Mouse (Mus musculus): ENCODE data around the gene Gm26602. TPM values are rescaled to one million over a fixed set of nuclear protein-coding genes. Genes with fewer than 3 reads are reported as not detected.

Gene Gm26602
- polyA plus RNA-seq (2016; fragmentation: Nextera tagmentation; extraction: Ambion mirVana), result not detected in 2 replicates

GRCm38 (mm10) chr10:79910556-79910955 lies at the start of gene Gm26602:
TSS of gene Gm26602 (plus strand) at chr10:79910856.
- no peaks in the 10 kb centered on the region for H3K27me3 ChIP-seq (ENCODE audit: low read depth, poor library complexity, severe bottlenecking)
- no peaks in the 10 kb centered on the region for H3K9me3 ChIP-seq (replicated peaks)
- peaks cover 57% of the 10 kb centered on the region for H3K36me3 ChIP-seq
- peaks cover 40% of the 10 kb centered on the region for H3K4me1 ChIP-seq
- no peak for DNase-seq (ENCODE audit: low spot score)
- H3K4me3 ChIP-seq, result no peak within 1 kb of the TSS
- 92% methylated on average over 4 of the region's 4 CpGs for WGBS
- no peak within 1 kb of the TSS for H3K27ac ChIP-seq

- no peak overlapping the region for H3K27ac ChIP-seq
- DNase-seq (ENCODE audit: low spot score), result no peak
Measured at GRCm38 (mm10) chr10:79861230-79862048, 49.2 kb upstream of the Gm26602 start.

GRCm38 (mm10) chr10:79862049-79862788 lies 48.4 kb upstream of the Gm26602 start:
- no peak overlapping the region for H3K4me3 ChIP-seq
- WGBS, result 92% methylated on average over 23 of the region's 23 CpGs
- H3K36me3 ChIP-seq, result peaks cover 100% of the 10 kb centered on the region
- H3K27ac ChIP-seq, result no peak overlapping the region
- peaks cover 42% of the 10 kb centered on the region for H3K4me1 ChIP-seq
- no peaks in the 10 kb centered on the region for H3K27me3 ChIP-seq (ENCODE audit: low read depth, poor library complexity, severe bottlenecking)
- DNase-seq (ENCODE audit: low spot score), result no peak
- H3K9me3 ChIP-seq (replicated peaks), result no peaks in the 10 kb centered on the region

More at GRCm38 (mm10) chr10:79861230-79862048, 49.2 kb upstream of the Gm26602 start:
- Histone ChIP-seq H3K4me1 (peaks cover 42% of the 10 kb centered on the region), H3K36me3 (peaks cover 100% of the 10 kb centered on the region), H3K27me3 (ENCODE audit: low read depth, poor library complexity, severe bottlenecking) (no peaks in the 10 kb centered on the region), H3K9me3 (replicated peaks) (no peaks in the 10 kb centered on the region), H3K4me3 (no peak overlapping the region)
- 86% methylated on average over 25 of the region's 25 CpGs for WGBS

GRCm38 (mm10) chr10:79862925-79863324 lies 47.7 kb upstream of the Gm26602 start:
- Histone ChIP-seq H3K9me3 (replicated peaks) (no peaks in the 10 kb centered on the region), H3K36me3 (peaks cover 98% of the 10 kb centered on the region), H3K4me1 (peaks cover 38% of the 10 kb centered on the region), H3K27me3 (ENCODE audit: low read depth, poor library complexity, severe bottlenecking) (no peaks in the 10 kb centered on the region), H3K27ac (no peak overlapping the region), H3K4me3 (no peak overlapping the region)
- WGBS, result 82% methylated on average over 10 of the region's 10 CpGs
- DNase-seq (ENCODE audit: low spot score), result no peak

GRCm38 (mm10) chr10:79864351-79865188 lies 46.1 kb upstream of the Gm26602 start:
- Histone ChIP-seq H3K4me3 (0 out of 2 replicates have a peak overlapping the region, but pooled peaks have one; percentile 9), H3K27ac (no peak overlapping the region)
- peak; percentile 53 for DNase-seq (ENCODE audit: low spot score)

GRCm38 (mm10) chr10:79865189-79865601 lies 45.5 kb upstream of the Gm26602 start:
- Histone ChIP-seq H3K27me3 (ENCODE audit: low read depth, poor library complexity, severe bottlenecking) (no peaks in the 10 kb centered on the region), H3K4me1 (peaks cover 26% of the 10 kb centered on the region), H3K9me3 (replicated peaks) (no peaks in the 10 kb centered on the region), H3K36me3 (peaks cover 96% of the 10 kb centered on the region), H3K4me3 (peak overlapping the region; percentile 9; the same call in 1 of the 2 replicates), H3K27ac (no peak overlapping the region)
- DNase-seq (ENCODE audit: low spot score), result peak; percentile 48
- WGBS, result 74% methylated on average over 12 of the region's 12 CpGs

More at GRCm38 (mm10) chr10:79864351-79865188, 46.1 kb upstream of the Gm26602 start:
- H3K36me3 ChIP-seq, result peaks cover 96% of the 10 kb centered on the region
- WGBS, result 46% methylated on average over 10 of the region's 10 CpGs
- no peaks in the 10 kb centered on the region for H3K9me3 ChIP-seq (replicated peaks)
- no peaks in the 10 kb centered on the region for H3K27me3 ChIP-seq (ENCODE audit: low read depth, poor library complexity, severe bottlenecking)
- H3K4me1 ChIP-seq, result peaks cover 31% of the 10 kb centered on the region

- Histone ChIP-seq H3K4me1 (peaks cover 20% of the 10 kb centered on the region), H3K9me3 (replicated peaks) (no peaks in the 10 kb centered on the region), H3K27ac (no peak overlapping the region), H3K4me3 (no peak overlapping the region), H3K36me3 (peaks cover 95% of the 10 kb centered on the region), H3K27me3 (ENCODE audit: low read depth, poor library complexity, severe bottlenecking) (no peaks in the 10 kb centered on the region)
- 82% methylated on average over 19 of the region's 19 CpGs for WGBS
- no peak for DNase-seq (ENCODE audit: low spot score)
Measured at GRCm38 (mm10) chr10:79865801-79866295, 44.8 kb upstream of the Gm26602 start.

- 78% methylated on average over 11 of the region's 11 CpGs for WGBS
- Histone ChIP-seq H3K4me3 (no peak overlapping the region; the same call in 1 of the 2 replicates), H3K36me3 (peaks cover 95% of the 10 kb centered on the region)
Measured at GRCm38 (mm10) chr10:79866601-79867000, 44.1 kb upstream of the Gm26602 start.

GRCm38 (mm10) chr10:79871845-79872244 lies 38.8 kb upstream of the Gm26602 start:
- WGBS, result 93% methylated on average over 8 of the region's 8 CpGs
- DNase-seq (ENCODE audit: low spot score), result no peak

More at GRCm38 (mm10) chr10:79866601-79867000, 44.1 kb upstream of the Gm26602 start:
- Histone ChIP-seq H3K27ac (no peak overlapping the region; the same call in none of the 2 replicates), H3K4me1 (peaks cover 17% of the 10 kb centered on the region), H3K27me3 (ENCODE audit: low read depth, poor library complexity, severe bottlenecking) (no peaks in the 10 kb centered on the region), H3K9me3 (replicated peaks) (no peaks in the 10 kb centered on the region)
- DNase-seq (ENCODE audit: low spot score), result no peak

GRCm38 (mm10) chr10:79872862-79873261 lies 37.8 kb upstream of the Gm26602 start:
- 0 out of 2 replicates have a peak, but pooled peaks cover 3% of the 10 kb centered on the region for H3K27me3 ChIP-seq (ENCODE audit: low read depth, poor library complexity, severe bottlenecking)
- 42% methylated on average over 3 of the region's 3 CpGs for WGBS
- peak overlapping the region; percentile 88 for H3K4me3 ChIP-seq
- peak overlapping the region; percentile 98; the same call in 1 of the 2 replicates for H3K27ac ChIP-seq
- no peak for DNase-seq (ENCODE audit: low spot score)
- peaks cover 48% of the 10 kb centered on the region for H3K36me3 ChIP-seq
- peaks cover 44% of the 10 kb centered on the region for H3K4me1 ChIP-seq
- H3K9me3 ChIP-seq (replicated peaks), result no peaks in the 10 kb centered on the region

More at GRCm38 (mm10) chr10:79871845-79872244, 38.8 kb upstream of the Gm26602 start:
- Histone ChIP-seq H3K4me3 (peak overlapping the region; percentile 88; the same call in 1 of the 2 replicates), H3K9me3 (replicated peaks) (no peaks in the 10 kb centered on the region), H3K27ac (no peak overlapping the region), H3K27me3 (ENCODE audit: low read depth, poor library complexity, severe bottlenecking) (0 out of 2 replicates have a peak, but pooled peaks cover 3% of the 10 kb centered on the region), H3K4me1 (peaks cover 40% of the 10 kb centered on the region), H3K36me3 (peaks cover 56% of the 10 kb centered on the region)

GRCm38 (mm10) chr10:79873313-79873712 lies 37.3 kb upstream of the Gm26602 start:
- WGBS, result 28% methylated on average over 6 of the region's 6 CpGs
- Histone ChIP-seq H3K36me3 (peaks cover 45% of the 10 kb centered on the region), H3K27ac (peak overlapping the region; percentile 98), H3K4me3 (peak overlapping the region; percentile 88), H3K27me3 (ENCODE audit: low read depth, poor library complexity, severe bottlenecking) (0 out of 2 replicates have a peak, but pooled peaks cover 3% of the 10 kb centered on the region), H3K4me1 (peaks cover 45% of the 10 kb centered on the region), H3K9me3 (replicated peaks) (no peaks in the 10 kb centered on the region)
- no peak for DNase-seq (ENCODE audit: low spot score)
